Mouse (Mus musculus) hindbrain, embryonic 11.5 days (tissue): ENCODE results near the gene Letm1. TPM values are rescaled to one million over a fixed set of nuclear protein-coding genes. Genes with fewer than 3 reads are reported as not detected.

ENCODE experiments used
- ATAC-seq: fragments of 200-750 bp; cut with Nextera tagmentation; 2 replicates; pipeline ENCODE4 v1.8.0; 2017; ENCODE audit warnings: mild to moderate bottlenecking, moderate TSS enrichment, moderate library complexity; ENCODE audit not compliant: low FRiP score
- DNase-seq: peaks from one replicate; pipeline ENCODE4 v3.0.0-alpha.2; 2015; ENCODE audit warnings: low spot score
- H3K27ac ChIP-seq: fragments of 300-500 bp; sonication (generic); 2 replicates; pipeline ENCODE4 v1.5.1; 2014; ENCODE audit warnings: mild to moderate bottlenecking, low read depth, low read length
- H3K27me3 ChIP-seq: fragments of 300-500 bp; sonication (generic); 2 replicates; pipeline ENCODE4 v1.6.1; 2014; ENCODE audit warnings: mild to moderate bottlenecking, low read length, moderate library complexity, mixed read lengths; ENCODE audit not compliant: control insufficient read depth, insufficient read depth
- H3K36me3 ChIP-seq: fragments of 300-500 bp; sonication (generic); 2 replicates; pipeline ENCODE4 v1.6.1; 2014; ENCODE audit warnings: mild to moderate bottlenecking, low read length, moderate library complexity, mixed read lengths; ENCODE audit not compliant: control insufficient read depth, insufficient read depth
- H3K4me1 ChIP-seq: fragments of 300-500 bp; sonication (generic); replicated peaks from 2 replicates; pipeline ENCODE4 v1.6.1; 2014; ENCODE audit warnings: low read length, mixed read lengths; ENCODE audit not compliant: control insufficient read depth, insufficient read depth
- H3K4me2 ChIP-seq: fragments of 300-500 bp; sonication (generic); replicated peaks from 2 replicates; pipeline ENCODE4 v1.6.1; 2014; ENCODE audit warnings: mild to moderate bottlenecking, low read depth, low read length
- H3K4me3 ChIP-seq: fragments of 300-500 bp; sonication (generic); 2 replicates; pipeline ENCODE4 v1.5.1; 2014; ENCODE audit warnings: low read depth, low read length
- H3K9ac ChIP-seq: fragments of 300-500 bp; sonication (generic); 2 replicates; pipeline ENCODE4 v1.6.1; 2014; ENCODE audit warnings: low read depth, low read length
- H3K9me3 ChIP-seq: fragments of 300-500 bp; sonication (generic); 2 replicates; pipeline ENCODE4 v1.6.1; 2016; ENCODE audit warnings: low read length; ENCODE audit not compliant: control insufficient read depth
- WGBS: fragments of 180-500 bp; shearing (Covaris S2); extraction: QIAGEN DNeasy Blood & Tissue Kit; methylation state at CpG from one replicate; pipeline ENCODE4 v1.1.7; 2014; 5-methylcytosine and 5-hydroxymethylcytosine counted together
- polyA plus RNA-seq: library from polyadenylated mRNA; unstranded; fragments of >200 nt; fragmentation: Nextera tagmentation; extraction: Ambion mirVana; gene quantifications from 2 replicates; pipeline ENCODE4 v1.2.1, GENCODE M21; 2014

Gene Letm1
- polyA plus RNA-seq, 1 experiment from 2014 or later: 40.2 TPM

GRCm38 (mm10) chr5:33731051-33731450, 51.6 kb downstream of the Letm1 start:
- H3K27me3 ChIP-seq: 0 out of 2 replicates have a peak, but pooled peaks cover 2% of the 10 kb centered on the region
- no peak overlapping the region for H3K4me3 ChIP-seq
- H3K9ac ChIP-seq: no peak overlapping the region
- 56% methylated on average over 21 of the region's 21 CpGs for WGBS
- H3K36me3 ChIP-seq: peaks cover 16% of the 10 kb centered on the region
- H3K4me1 ChIP-seq: peaks cover 3% of the 10 kb centered on the region; the same call in 1 of the 2 replicates
- H3K27ac ChIP-seq: no peak overlapping the region
- no peak for ATAC-seq
- no peak for DNase-seq
- no peak overlapping the region for H3K4me2 ChIP-seq
- H3K9me3 ChIP-seq: no peaks in the 10 kb centered on the region

GRCm38 (mm10) chr5:33730516-33730915, 52.1 kb downstream of the Letm1 start:
- Histone ChIP-seq H3K4me1 (peaks cover 3% of the 10 kb centered on the region; the same call in 1 of the 2 replicates), H3K4me3 (no peak overlapping the region), H3K27ac (no peak overlapping the region), H3K4me2 (no peak overlapping the region), H3K9ac (no peak overlapping the region), H3K36me3 (peaks cover 16% of the 10 kb centered on the region), H3K27me3 (0 out of 2 replicates have a peak, but pooled peaks cover 2% of the 10 kb centered on the region), H3K9me3 (no peaks in the 10 kb centered on the region)
- 52% methylated on average over 5 of the region's 5 CpGs for WGBS
- no peak for ATAC-seq
- DNase-seq: no peak

- no peak for DNase-seq
- H3K27me3 ChIP-seq: 0 out of 2 replicates have a peak, but pooled peaks cover 2% of the 10 kb centered on the region
- no peak overlapping the region for H3K27ac ChIP-seq
- H3K9me3 ChIP-seq: no peaks in the 10 kb centered on the region
- H3K4me2 ChIP-seq: no peak overlapping the region
- 74% methylated on average over 7 of the region's 7 CpGs for WGBS
- H3K9ac ChIP-seq: no peak overlapping the region
- H3K4me3 ChIP-seq: no peak overlapping the region
- no peak for ATAC-seq
- peaks cover 3% of the 10 kb centered on the region; the same call in 1 of the 2 replicates for H3K4me1 ChIP-seq
- peaks cover 12% of the 10 kb centered on the region for H3K36me3 ChIP-seq
Observed at GRCm38 (mm10) chr5:33728841-33729240, 53.8 kb downstream of the Letm1 start.

- H3K9me3 ChIP-seq: no peaks in the 10 kb centered on the region
- WGBS: 76% methylated on average over 1 of the region's 1 CpGs
- ATAC-seq (no peak), DNase-seq (no peak)
- H3K4me3 ChIP-seq: no peak overlapping the region
- H3K4me1 ChIP-seq: peaks cover 3% of the 10 kb centered on the region
- 0 out of 2 replicates have a peak, but pooled peaks cover 2% of the 10 kb centered on the region for H3K27me3 ChIP-seq
- 0 out of 2 replicates have a peak, but pooled peaks cover 5% of the 10 kb centered on the region for H3K36me3 ChIP-seq
- no peak overlapping the region for H3K27ac ChIP-seq
- no peak overlapping the region for H3K4me2 ChIP-seq
- H3K9ac ChIP-seq: no peak overlapping the region
Observed at GRCm38 (mm10) chr5:33726891-33727290, 55.7 kb downstream of the Letm1 start.

GRCm38 (mm10) chr5:33726081-33726647, 56.5 kb downstream of the Letm1 start:
- peak overlapping the region; percentile 94 for H3K4me2 ChIP-seq
- H3K4me3 ChIP-seq: 0 out of 2 replicates have a peak overlapping the region, but pooled peaks have one; percentile 6
- no peaks in the 10 kb centered on the region for H3K9me3 ChIP-seq
- ATAC-seq (no peak), DNase-seq (no peak)
- 0 out of 2 replicates have a peak, but pooled peaks cover 2% of the 10 kb centered on the region for H3K27me3 ChIP-seq
- H3K27ac ChIP-seq: no peak overlapping the region
- WGBS: 86% methylated on average over 7 of the region's 7 CpGs
- H3K4me1 ChIP-seq: peaks cover 8% of the 10 kb centered on the region
- peak overlapping the region; percentile 12; the same call in 1 of the 2 replicates for H3K9ac ChIP-seq
- H3K36me3 ChIP-seq: 0 out of 2 replicates have a peak, but pooled peaks cover 5% of the 10 kb centered on the region

- ATAC-seq (peak; percentile 77), DNase-seq (no peak)
- peak overlapping the region; percentile 84 for H3K4me3 ChIP-seq
- H3K36me3 ChIP-seq: no peaks in the 10 kb centered on the region
- H3K27me3 ChIP-seq: peaks cover 7% of the 10 kb centered on the region; the same call in 1 of the 2 replicates
- H3K27ac ChIP-seq: peak overlapping the region; percentile 86
- peaks cover 16% of the 10 kb centered on the region for H3K4me1 ChIP-seq
- WGBS: 2% methylated on average over 34 of the region's 36 CpGs
- H3K9ac ChIP-seq: peak overlapping the region; percentile 83
- peak overlapping the region; percentile 94 for H3K4me2 ChIP-seq
- no peaks in the 10 kb centered on the region for H3K9me3 ChIP-seq
Observed at GRCm38 (mm10) chr5:33723641-33724465, 58.8 kb downstream of the Letm1 start.

- peak overlapping the region; percentile 84 for H3K4me3 ChIP-seq
- H3K9me3 ChIP-seq: no peaks in the 10 kb centered on the region
- H3K4me1 ChIP-seq: peaks cover 19% of the 10 kb centered on the region
- peak overlapping the region; percentile 83 for H3K9ac ChIP-seq
- peak overlapping the region; percentile 86 for H3K27ac ChIP-seq
- under 1% methylated on average over 61 of the region's 61 CpGs for WGBS
- peak overlapping the region; percentile 94 for H3K4me2 ChIP-seq
- ATAC-seq (peak; percentile 58), DNase-seq (peak; percentile 78)
- H3K27me3 ChIP-seq: peaks cover 7% of the 10 kb centered on the region; the same call in 1 of the 2 replicates
- no peaks in the 10 kb centered on the region for H3K36me3 ChIP-seq
Observed at GRCm38 (mm10) chr5:33723019-33723640, 59.5 kb downstream of the Letm1 start.

- H3K9me3 ChIP-seq: no peaks in the 10 kb centered on the region
- H3K4me3 ChIP-seq: peak overlapping the region; percentile 84
- H3K36me3 ChIP-seq: no peaks in the 10 kb centered on the region
- ATAC-seq (no peak), DNase-seq (peak; percentile 71)
- H3K9ac ChIP-seq: peak overlapping the region; percentile 83
- WGBS: 1% methylated on average over 53 of the region's 53 CpGs
- H3K27ac ChIP-seq: peak overlapping the region; percentile 86
- H3K4me1 ChIP-seq: peaks cover 19% of the 10 kb centered on the region
- peak overlapping the region; percentile 94 for H3K4me2 ChIP-seq
- H3K27me3 ChIP-seq: peaks cover 9% of the 10 kb centered on the region; the same call in 1 of the 2 replicates
Observed at GRCm38 (mm10) chr5:33722266-33723018, 60.2 kb downstream of the Letm1 start.
